Mouse (Mus musculus): ENCODE results near the gene Xpc.

DNA sequence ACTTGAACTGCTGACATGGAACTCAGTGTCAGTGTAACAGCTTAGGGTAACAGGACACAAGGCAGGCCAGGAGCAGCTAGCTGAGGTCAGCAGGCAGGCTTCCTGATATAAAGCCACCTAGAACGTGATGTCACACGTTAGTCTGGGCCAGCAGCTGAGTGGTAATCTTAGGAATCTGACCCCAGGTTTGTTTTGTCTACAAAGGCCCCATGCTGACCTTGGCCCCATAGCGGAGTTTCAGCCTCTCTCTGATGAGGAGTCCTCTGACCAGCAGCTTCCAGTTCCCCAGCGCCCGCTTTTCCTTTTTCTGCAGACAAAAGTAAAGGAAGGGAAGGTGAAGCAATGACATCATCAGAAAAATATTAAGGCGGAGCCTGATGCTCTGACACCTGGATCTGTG lies 24.7 kb downstream of the Xpc start:
- TF ChIP-seq POLR2A (IDR thresholded peaks at IDR 0.05; ENCODE audit: borderline replicate concordance, extremely low read depth, low read depth, low read length) (no peak), CTCF (IDR thresholded peaks at IDR 0.05; ENCODE audit: insufficient read depth, low read length) (no peak)

Measured in lung, adult 2 months (tissue).